Mouse (Mus musculus) large intestine, adult 2 months (tissue): Measurements from ENCODE around the gene Ghrhr. TPM values are rescaled to one million over a fixed set of nuclear protein-coding genes. Genes with fewer than 3 reads are reported as not detected.
A peak's percentile ranks its signal among the peaks of the same experiment; 100 is the strongest.

ENCODE experiments used
- DNase-seq: peaks from one replicate; pipeline ENCODE4 v3.0.0-alpha.2; 2012; ENCODE audit warnings: low read depth, low spot score
- WGBS: fragments of 180-500 bp; shearing (Covaris S2); methylation state at CpG from one replicate; pipeline ENCODE4 v1.1.7; 2018; 5-methylcytosine and 5-hydroxymethylcytosine counted together
- polyA plus RNA-seq: library from polyadenylated mRNA; depleted of rRNA; stranded (reverse); fragments of >200 nt; gene quantifications from 2 replicates; pipeline ENCODE4 v1.2.3, GENCODE M21; 2012

Ghrhr gene
- polyA plus RNA-seq, 1 experiment, result 0.19 TPM

GRCm38 (mm10) chr6:55350383-55350952 lies 25.6 kb upstream of the Ghrhr start:
- DNase-seq, result no peak

GRCm38 (mm10) chr6:55351712-55352111 lies 24.4 kb upstream of the Ghrhr start:
- WGBS, result 53% methylated on average over 7 of the region's 7 CpGs
- DNase-seq, result no peak

More at GRCm38 (mm10) chr6:55350383-55350952, 25.6 kb upstream of the Ghrhr start:
- WGBS, result 40% methylated on average over 6 of the region's 6 CpGs

DNA sequence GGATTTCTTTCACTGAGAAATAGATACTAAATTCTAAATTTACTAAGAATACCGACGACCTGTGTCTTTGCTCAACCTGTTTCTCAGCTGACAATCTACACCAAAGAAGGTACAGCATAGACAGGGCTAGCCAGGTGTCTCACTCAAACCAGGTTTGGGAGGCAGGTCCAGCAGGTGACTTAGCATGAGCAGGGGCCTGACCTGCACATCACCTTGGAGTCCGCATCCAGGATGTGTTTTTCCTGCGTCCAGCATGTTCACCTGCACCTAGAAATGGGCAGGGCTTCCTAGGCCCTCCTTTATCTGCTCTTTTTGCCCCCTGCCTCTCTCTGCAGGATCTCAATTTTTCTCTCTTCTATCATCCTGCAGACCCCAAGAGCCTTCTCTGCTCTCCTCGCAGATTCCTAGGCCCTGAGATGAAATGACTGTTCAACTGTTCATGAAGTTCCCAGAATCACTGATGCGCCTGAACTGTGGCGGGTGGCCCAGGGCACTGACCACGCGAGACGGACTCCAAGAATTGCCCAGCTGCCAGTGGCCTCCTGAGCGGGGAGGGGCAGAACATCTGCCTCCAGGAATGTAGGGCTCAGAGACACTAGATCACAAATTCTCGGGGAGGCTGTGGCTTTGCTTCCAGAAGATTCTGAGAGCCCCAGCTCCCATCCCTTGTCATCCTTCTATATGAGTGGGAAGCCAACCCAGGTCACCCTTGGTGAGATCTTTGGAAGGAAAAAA lies 22.2 kb upstream of the Ghrhr start:
- DNase-seq, result no peak
- WGBS, result 77% methylated on average over 12 of the region's 12 CpGs

DNA sequence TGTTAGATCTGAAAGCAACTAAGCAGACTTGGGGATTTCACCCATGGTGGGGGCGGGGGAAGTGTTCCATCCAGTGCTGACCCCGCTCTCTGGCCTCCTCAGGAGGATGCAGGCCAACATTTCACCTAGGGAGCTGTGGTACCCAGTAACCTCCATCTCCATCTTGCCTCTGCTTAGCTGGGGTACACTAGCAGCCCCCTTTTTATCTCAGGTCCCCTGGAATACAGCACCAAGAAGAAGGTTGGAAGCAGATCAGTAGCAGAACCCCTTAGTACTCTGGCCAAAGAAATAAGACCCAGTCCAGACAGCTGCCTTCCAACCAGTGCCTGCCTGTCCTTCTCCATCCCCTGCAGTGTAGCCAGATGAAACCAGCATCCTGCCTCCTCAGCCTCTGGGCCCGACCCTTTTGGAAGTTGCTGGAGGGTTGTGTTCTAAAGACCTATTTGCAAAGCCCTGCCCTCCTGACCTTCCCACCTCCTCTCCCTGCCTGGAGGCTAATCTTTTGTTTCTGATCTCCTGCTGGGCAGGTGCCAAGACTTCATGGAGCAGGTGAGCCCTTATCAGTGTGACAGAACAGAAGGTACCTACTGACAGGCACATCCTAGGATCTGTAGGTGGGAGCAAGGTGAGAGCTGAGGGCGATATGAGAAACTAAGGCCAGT lies 21.5 kb upstream of the Ghrhr start:
- WGBS, result 56% methylated on average over 4 of the region's 4 CpGs
- DNase-seq, result no peak

GRCm38 (mm10) chr6:55355575-55355974 lies 20.5 kb upstream of the Ghrhr start:
- DNase-seq, result no peak
- WGBS, result 46% methylated on average over 7 of the region's 7 CpGs

DNA sequence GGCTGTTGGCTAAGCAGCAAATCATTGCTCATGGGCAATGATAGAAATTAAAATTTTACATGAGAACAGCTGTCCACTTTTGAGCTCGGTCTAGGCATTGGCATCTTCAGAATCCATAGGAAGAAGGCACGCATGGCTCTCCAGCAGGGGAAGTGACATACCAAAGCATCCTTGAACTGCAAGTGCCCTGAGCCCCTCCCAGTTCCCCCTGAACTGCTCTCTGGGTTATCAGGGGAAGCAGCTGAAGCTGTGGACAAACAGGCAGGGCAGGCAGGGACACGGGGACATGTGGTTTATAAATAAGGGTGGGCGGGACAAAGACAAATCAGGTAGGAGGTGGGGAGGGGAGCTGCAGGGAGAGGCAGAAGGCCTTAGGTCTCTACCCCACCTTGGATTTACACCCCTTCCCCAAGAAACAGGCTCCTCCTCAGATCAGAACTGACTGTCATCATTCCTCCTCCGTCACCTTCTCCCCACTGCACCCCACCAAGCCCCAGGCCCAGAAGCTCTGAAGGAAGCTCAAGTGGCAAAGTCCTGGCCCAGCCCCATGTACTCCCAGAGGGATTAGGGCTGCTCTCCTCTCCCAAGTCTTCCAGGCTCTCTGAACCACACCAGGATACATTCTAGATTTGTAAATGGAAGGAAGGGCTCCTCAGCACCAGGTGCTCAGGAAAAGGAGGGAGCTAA lies 19.9 kb upstream of the Ghrhr start:
- 25% methylated on average over 5 of the region's 5 CpGs for WGBS
- no peak for DNase-seq

DNA sequence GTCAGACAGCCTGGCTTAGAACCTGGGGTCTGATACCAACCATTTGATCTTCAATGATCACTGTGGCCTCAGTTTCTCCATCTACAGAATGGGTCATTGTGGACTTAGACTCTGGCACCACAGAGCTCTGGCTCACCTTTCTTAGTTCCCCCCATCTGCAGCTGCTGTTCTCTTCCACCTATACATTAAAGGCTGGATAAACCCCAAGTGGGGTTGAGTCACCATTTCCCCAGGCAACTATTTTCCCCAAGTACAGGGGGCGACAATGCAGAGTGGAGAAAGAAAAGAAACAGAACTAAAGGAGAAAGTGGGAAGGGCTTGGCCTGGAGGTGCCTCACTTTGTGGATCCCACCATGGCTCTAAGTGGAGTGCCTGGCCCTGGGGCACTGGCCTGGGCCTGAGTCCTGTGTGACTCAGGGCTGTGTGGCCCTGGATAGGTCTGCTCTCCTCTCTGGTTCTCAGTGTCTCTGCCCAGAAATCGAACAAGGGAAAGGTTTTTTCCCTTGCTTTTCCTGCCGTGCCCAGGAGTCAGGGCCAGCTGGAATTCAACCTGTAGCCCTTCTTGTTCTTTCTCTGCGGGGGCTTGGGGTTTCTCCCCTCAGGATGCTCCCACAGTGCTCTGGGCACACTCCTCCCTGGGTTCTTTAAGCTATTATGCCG lies 19.0 kb upstream of the Ghrhr start:
- WGBS, result 27% methylated on average over 5 of the region's 5 CpGs
- DNase-seq, result no peak

DNA sequence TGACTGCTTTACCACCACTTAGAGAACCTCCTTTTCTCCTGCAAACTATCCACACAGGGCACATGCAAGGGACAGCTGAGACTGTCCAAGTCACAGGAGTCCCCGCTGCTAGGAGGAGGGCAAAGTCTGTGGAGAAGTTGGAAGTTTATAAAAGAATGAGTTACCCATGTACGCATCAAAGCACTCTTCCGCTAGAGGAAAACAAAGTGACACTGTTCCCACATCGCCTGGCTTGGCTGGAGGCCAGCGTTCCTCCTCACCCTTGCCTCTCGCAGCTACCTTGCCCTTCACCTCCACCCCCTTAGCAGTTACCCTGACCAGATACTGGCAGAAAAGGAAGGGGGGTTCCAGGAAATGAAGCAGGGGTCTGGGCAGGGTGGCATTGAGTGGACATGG lies 18.5 kb upstream of the Ghrhr start:
- WGBS, result 19% methylated on average over 6 of the region's 6 CpGs
- DNase-seq, result peak; percentile 66

- 14% methylated on average over 2 of the region's 2 CpGs for WGBS
- DNase-seq, result no peak
These were observed 17.4 kb upstream of the Ghrhr start for GRCm38 (mm10) chr6:55358731-55359143.

- no peak for DNase-seq
- whole genome bisulfite sequencing, result 94% methylated on average over 1 of the region's 1 CpGs
These were observed 13.4 kb upstream of the Ghrhr start for GRCm38 (mm10) chr6:55362663-55363062.

DNA sequence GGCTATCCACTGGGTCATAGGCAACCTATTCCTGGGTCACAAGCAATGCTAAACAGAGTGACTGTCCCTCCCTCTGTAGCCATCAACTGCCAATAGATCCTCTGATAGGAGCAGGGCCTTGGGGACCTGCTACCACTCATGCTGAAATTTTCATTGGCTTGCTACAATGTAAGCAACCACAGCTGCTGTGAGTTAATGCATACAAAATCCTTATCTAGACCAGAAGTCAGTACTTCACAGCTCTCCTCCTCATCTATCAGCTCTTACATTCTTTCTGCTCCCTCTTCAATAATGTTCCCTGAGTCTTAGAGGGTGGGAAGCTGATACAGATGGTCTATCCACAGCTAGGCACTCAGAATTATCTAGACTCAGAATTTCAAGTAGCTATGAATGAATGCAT lies 9.0 kb upstream of the Ghrhr start:
- DNase-seq, result no peak

GRCm38 (mm10) chr6:55370831-55371230 lies 5.3 kb upstream of the Ghrhr start:
- DNase-seq, result no peak
- 83% methylated on average over 6 of the region's 6 CpGs for WGBS

DNA sequence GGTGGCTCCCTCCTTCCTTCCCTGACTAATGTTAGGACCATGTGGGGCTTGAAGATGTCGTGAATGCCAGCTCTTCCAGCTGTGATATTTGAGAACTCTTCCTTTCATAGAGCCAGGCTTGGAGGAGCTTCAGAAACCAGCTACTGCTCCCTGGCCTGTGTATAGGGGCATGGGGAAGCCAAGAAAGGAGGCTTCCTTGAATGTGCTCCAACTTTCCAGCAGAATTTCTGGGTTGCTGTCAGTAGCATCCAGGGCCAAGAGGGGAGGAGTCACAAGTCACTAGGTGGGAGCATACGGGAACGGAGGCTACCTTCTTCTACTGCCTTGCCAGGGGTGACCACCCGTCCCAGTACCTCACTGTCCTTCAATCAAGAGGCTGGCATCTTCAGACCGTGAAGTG lies 416 bp downstream of the Ghrhr start:
- WGBS, result 61% methylated on average over 5 of the region's 5 CpGs
- no peak for DNase-seq

DNA sequence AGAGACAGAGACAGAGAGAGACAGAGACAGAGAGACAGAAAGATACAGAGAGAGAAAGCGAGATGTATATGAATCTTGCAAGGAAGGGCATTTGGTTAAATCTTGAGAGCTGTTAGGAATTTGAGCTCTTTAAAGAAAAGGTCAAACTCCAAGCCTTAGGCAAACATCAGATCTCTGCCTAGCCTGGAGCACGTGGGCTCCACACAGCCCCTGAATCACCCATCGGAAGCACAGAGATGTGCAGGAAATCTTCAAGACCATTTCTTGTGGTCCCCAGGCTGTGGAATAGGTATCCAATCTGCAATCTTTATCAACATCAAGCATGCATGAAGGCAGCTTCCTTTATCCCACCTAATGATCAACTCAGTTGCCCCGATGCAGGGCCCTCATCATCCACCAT lies 1.4 kb downstream of the Ghrhr start:
- no peak for DNase-seq

GRCm38 (mm10) chr6:55379641-55380335 lies 3.7 kb downstream of the Ghrhr start:
- 70% methylated on average over 3 of the region's 3 CpGs for WGBS
- no peak for DNase-seq

More for the DNA sequence above, 1.4 kb downstream of the Ghrhr start:
- WGBS, result 43% methylated on average over 4 of the region's 4 CpGs

DNA sequence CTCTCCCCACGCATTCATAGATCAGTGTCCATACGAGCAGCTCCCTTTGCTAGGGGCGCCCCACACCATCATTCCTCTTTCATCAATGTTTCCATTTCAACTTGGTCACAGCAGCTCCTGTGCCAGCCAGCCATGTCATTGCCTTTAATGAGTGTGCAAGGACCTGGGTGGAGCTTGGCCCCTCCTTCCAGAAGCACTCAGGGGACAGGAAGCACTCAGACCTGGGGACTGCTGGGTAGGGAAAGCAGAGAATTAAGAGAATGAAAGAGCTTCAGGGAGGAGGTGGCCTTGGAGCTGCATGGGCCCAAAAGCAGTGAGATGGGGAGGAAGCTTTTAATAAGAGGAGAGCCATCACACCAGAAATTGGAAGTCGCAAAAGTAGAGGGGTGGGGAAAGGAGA lies 5.9 kb downstream of the Ghrhr start:
- WGBS, result 90% methylated on average over 4 of the region's 4 CpGs

GRCm38 (mm10) chr6:55383897-55384296 lies 7.8 kb downstream of the Ghrhr start:
- DNase-seq, result no peak
- 6% methylated on average over 1 of the region's 1 CpGs for WGBS

More for the DNA sequence above, 5.9 kb downstream of the Ghrhr start:
- no peak for DNase-seq

- no peak for DNase-seq
- 41% methylated on average over 5 of the region's 5 CpGs for WGBS
These were observed 8.4 kb downstream of the Ghrhr start for GRCm38 (mm10) chr6:55384356-55384951.
